9 mouse cellular contexts compared by ENCODE assay signal in genomic region chr7:25273259-25274241, GRCm38 (mm10). TPM values are rescaled to one million over a fixed set of nuclear protein-coding genes. Genes with fewer than 3 reads are reported as not detected.
DNase-seq lines count a peak whose midpoint lies in the region; ATAC-seq and TF ChIP-seq lines count a peak whose summit lies in the region.
"Had no signal": no experiment of that assay in that cellular context is flagged by ENCODE, and none has a peak within 500 bp of the region (broad histone marks: within the 10 kb centered on the region; RNA-seq: fewer than 3 reads in every experiment).

No protein-coding gene starts in this region.

- no peak overlapping the region for H3K4me3 ChIP-seq in intestine, embryonic 16.5 days (ENCODE audit: low read length)
- no peak overlapping the region for H3K4me3 ChIP-seq in intestine, embryonic 15.5 days (replicated peaks)
- H3K4me3 ChIP-seq in ES-Bruce4 (ENCODE audit: low read depth, low read length) = peak overlapping the region; percentile 11

- no peak for ATAC-seq in intestine, embryonic 16.5 days
- no peak for ATAC-seq in intestine, embryonic 15.5 days
- ATAC-seq in common myeloid progenitor, adult 5-6 weeks (replicated peaks; ENCODE audit: low read depth, poor library complexity, severe bottlenecking) = peak; percentile 12; the same call in 1 of the 2 replicates

- no peak for TF ChIP-seq EP300 in ES-Bruce4 (IDR thresholded peaks at IDR 0.05; ENCODE audit: insufficient read depth, low read depth, low read length)

- no peak overlapping the region for H3K4me2 ChIP-seq in intestine, embryonic 16.5 days (ENCODE audit: low read depth, low read length)
- H3K4me2 ChIP-seq in intestine, embryonic 15.5 days (replicated peaks) = no peak overlapping the region

- TF ChIP-seq POLR2A in ES-Bruce4 (IDR thresholded peaks at IDR 0.05; ENCODE audit: insufficient read depth, low read length) = no peak

- peak overlapping the region; percentile 39; the same call in 1 of the 2 replicates for H3K9ac ChIP-seq in intestine, embryonic 16.5 days (ENCODE audit: low read depth, low read length)
- no peak overlapping the region for H3K9ac ChIP-seq in intestine, embryonic 15.5 days
- peak overlapping the region; percentile 6; the same call in 1 of the 2 replicates for H3K9ac ChIP-seq in ES-Bruce4 (ENCODE audit: low read depth, poor library complexity, severe bottlenecking)

- H3K27me3 ChIP-seq in intestine, embryonic 16.5 days (replicated peaks; ENCODE audit: control insufficient read depth, insufficient read depth, low read length) = no peaks in the 10 kb centered on the region
- no peaks in the 10 kb centered on the region for H3K27me3 ChIP-seq in intestine, embryonic 15.5 days (replicated peaks)
- no peaks in the 10 kb centered on the region for H3K27me3 ChIP-seq in ES-Bruce4 (ENCODE audit: control insufficient read depth, insufficient read depth, low read length, poor library complexity, severe bottlenecking)

- H3K4me1 ChIP-seq in intestine, embryonic 16.5 days (ENCODE audit: control insufficient read depth, insufficient read depth, low read length) = peaks cover 47% of the 10 kb centered on the region
- peaks cover 49% of the 10 kb centered on the region for H3K4me1 ChIP-seq in intestine, embryonic 15.5 days (replicated peaks)
- peaks cover 11% of the 10 kb centered on the region for H3K4me1 ChIP-seq in ES-Bruce4 (ENCODE audit: control insufficient read depth, insufficient read depth, low read length)

- no peaks in the 10 kb centered on the region for H3K9me3 ChIP-seq in intestine, embryonic 16.5 days (ENCODE audit: control insufficient read depth, low read length)
- no peaks in the 10 kb centered on the region for H3K9me3 ChIP-seq in intestine, embryonic 15.5 days
- no peaks in the 10 kb centered on the region for H3K9me3 ChIP-seq in ES-Bruce4 (replicated peaks; ENCODE audit: control insufficient read depth, insufficient read depth, low read length, poor library complexity, severe bottlenecking)

- intact Hi-C loops in left cerebral cortex, postnatal 25 days (cut with DNase I) = no loop called here

- 88% methylated on average over 22 of the region's 22 CpGs for WGBS in intestine, embryonic 16.5 days
- 86% methylated on average over 22 of the region's 22 CpGs for WGBS in intestine, embryonic 15.5 days

- no peak overlapping the region for H3K27ac ChIP-seq in intestine, embryonic 16.5 days (ENCODE audit: low read length)
- H3K27ac ChIP-seq in intestine, embryonic 15.5 days = no peak overlapping the region
- H3K27ac ChIP-seq in ES-Bruce4 (ENCODE audit: insufficient read depth, low read length) = no peak overlapping the region

- H3K36me3 ChIP-seq in intestine, embryonic 16.5 days (ENCODE audit: control insufficient read depth, insufficient read depth, low read length) = peaks cover 2% of the 10 kb centered on the region
- peaks cover 22% of the 10 kb centered on the region for H3K36me3 ChIP-seq in intestine, embryonic 15.5 days
- H3K36me3 ChIP-seq in ES-Bruce4 (ENCODE audit: control insufficient read depth, insufficient read depth, low read length, poor library complexity, severe bottlenecking) = no peaks in the 10 kb centered on the region

- no peak for TF ChIP-seq CTCF in ES-Bruce4 (IDR thresholded peaks at IDR 0.05; ENCODE audit: low read depth, low read length)

- DNase-seq in liver = peak; percentile 79
- no peak for DNase-seq in gastrocnemius, adult 8-10 months (ENCODE audit: low spot score in 2 of 2)
- no peak for DNase-seq in left cerebral cortex, postnatal 25 days (ENCODE audit: low spot score in 2 of 2)
- DNase-seq in frontal cortex, adult 2 months (ENCODE audit: extremely low spot score in 1 of 2, low spot score in 1 of 2) = no peak

RNA-seq across cellular contexts. Expression of gene Cic, which starts 6.0 kb away (rescaled TPM):
- polyA plus RNA-seq in intestine, embryonic 16.5 days (2015; fragmentation: Nextera tagmentation; extraction: Ambion mirVana) = 17.3 and 19.9 TPM in 2 replicates
- 26.1 and 26.6 TPM in 2 replicates for polyA plus RNA-seq in intestine, embryonic 15.5 days (2015; fragmentation: Nextera tagmentation; extraction: Ambion mirVana)
- polyA plus RNA-seq in ES-Bruce4 (2011; ENCODE audit: insufficient read depth, insufficient read length, low read depth, missing spikeins) = 128 and 141 TPM in 2 replicates
- 44.4 and 50.2 TPM in 2 replicates for total RNA-seq in common myeloid progenitor, adult 5-6 weeks (2017)
- 10 to 100 TPM; 26.4 to 38.7 (median 30.1) TPM for total RNA-seq in gastrocnemius, adult 8-10 months (2022)
- total RNA-seq in left cerebral cortex, postnatal 25 days (2021) = 100 to 1,000 TPM; 211 to 223 TPM
- 92.4 and 104 TPM in 2 replicates for polyA plus RNA-seq in frontal cortex, adult 2 months (2012; rRNA removed)

RNA-seq across cellular contexts. Expression of gene Erf, which starts 23.0 kb away (rescaled TPM):
- polyA plus RNA-seq in intestine, embryonic 16.5 days (2015; fragmentation: Nextera tagmentation; extraction: Ambion mirVana) = 6.6 and 7.9 TPM in 2 replicates
- polyA plus RNA-seq in intestine, embryonic 15.5 days (2015; fragmentation: Nextera tagmentation; extraction: Ambion mirVana) = 14.8 TPM in 2 replicates
- 61.8 and 63.8 TPM in 2 replicates for polyA plus RNA-seq in ES-Bruce4 (2011; ENCODE audit: insufficient read depth, insufficient read length, low read depth, missing spikeins)
- 8.9 and 10.9 TPM in 2 replicates for total RNA-seq in common myeloid progenitor, adult 5-6 weeks (2017)
- total RNA-seq in gastrocnemius, adult 8-10 months (2022) = 1 to 10 TPM; 4.2 to 5.8 (median 5.7) TPM
- total RNA-seq in left cerebral cortex, postnatal 25 days (2021) = 10 to 100 TPM; 65.1 to 75.6 TPM
- 38.9 TPM in 2 replicates for polyA plus RNA-seq in frontal cortex, adult 2 months (2012; rRNA removed)

RNA-seq across cellular contexts. Expression of gene Pafah1b3, which starts 24.2 kb away (rescaled TPM):
- polyA plus RNA-seq in intestine, embryonic 16.5 days (2015; fragmentation: Nextera tagmentation; extraction: Ambion mirVana) = 175 and 180 TPM in 2 replicates
- 173 TPM in 2 replicates for polyA plus RNA-seq in intestine, embryonic 15.5 days (2015; fragmentation: Nextera tagmentation; extraction: Ambion mirVana)
- 47.8 and 55.6 TPM in 2 replicates for polyA plus RNA-seq in ES-Bruce4 (2011; ENCODE audit: insufficient read depth, insufficient read length, low read depth, missing spikeins)
- total RNA-seq in common myeloid progenitor, adult 5-6 weeks (2017) = 21.4 and 27.3 TPM in 2 replicates
- 1 to 10 TPM in 3 of 4 experiments, under 1 TPM in 1; 0.56 to 1.5 (median 1.1) TPM for total RNA-seq in gastrocnemius, adult 8-10 months (2022)
- 10 to 100 TPM; 26.7 to 28.0 TPM for total RNA-seq in left cerebral cortex, postnatal 25 days (2021)
- polyA plus RNA-seq in frontal cortex, adult 2 months (2012; rRNA removed) = 33.5 and 43.0 TPM in 2 replicates

RNA-seq across cellular contexts. Expression of gene Prr19, which starts 27.7 kb away (rescaled TPM):
- polyA plus RNA-seq in intestine, embryonic 16.5 days (2015; fragmentation: Nextera tagmentation; extraction: Ambion mirVana) = 0.56 and 0.93 TPM in 2 replicates
- polyA plus RNA-seq in intestine, embryonic 15.5 days (2015; fragmentation: Nextera tagmentation; extraction: Ambion mirVana) = 0.41 and 0.71 TPM in 2 replicates
- polyA plus RNA-seq in ES-Bruce4 (2011; ENCODE audit: insufficient read depth, insufficient read length, low read depth, missing spikeins) = 1.3 and 1.6 TPM in 2 replicates
- total RNA-seq in common myeloid progenitor, adult 5-6 weeks (2017) = not detected in 2 replicates
- total RNA-seq in gastrocnemius, adult 8-10 months (2022) = not detected
- not detected for total RNA-seq in left cerebral cortex, postnatal 25 days (2021)
- polyA plus RNA-seq in frontal cortex, adult 2 months (2012; rRNA removed) = 0.17 and 0.28 TPM in 2 replicates
- polyA plus RNA-seq: heart, postnatal 0 days had no signal

RNA-seq across cellular contexts. Expression of gene Tmem145, which starts 32.4 kb away (rescaled TPM):
- 0.61 and 1.1 TPM in 2 replicates for polyA plus RNA-seq in intestine, embryonic 16.5 days (2015; fragmentation: Nextera tagmentation; extraction: Ambion mirVana)
- 1.2 and 1.3 TPM in 2 replicates for polyA plus RNA-seq in intestine, embryonic 15.5 days (2015; fragmentation: Nextera tagmentation; extraction: Ambion mirVana)
- 2.0 and 2.5 TPM in 2 replicates for polyA plus RNA-seq in ES-Bruce4 (2011; ENCODE audit: insufficient read depth, insufficient read length, low read depth, missing spikeins)
- not detected in 2 replicates for total RNA-seq in common myeloid progenitor, adult 5-6 weeks (2017)
- not detected for total RNA-seq in gastrocnemius, adult 8-10 months (2022)
- 10 to 100 TPM; 47.8 to 55.1 TPM for total RNA-seq in left cerebral cortex, postnatal 25 days (2021)
- polyA plus RNA-seq in frontal cortex, adult 2 months (2012; rRNA removed) = 74.6 and 90.4 TPM in 2 replicates
- polyA plus RNA-seq: heart, postnatal 0 days had no signal
